Mouse (Mus musculus) stomach, embryonic 14.5 days (tissue): ENCODE data around the gene Timm8a2. TPM values are rescaled to one million over a fixed set of nuclear protein-coding genes. Genes with fewer than 3 reads are reported as not detected.

Source experiments
- ATAC-seq: fragments of 200-750 bp; cut with Nextera tagmentation; 2 replicates; pipeline ENCODE4 v1.8.0; 2017; ENCODE audit warnings: low read depth, moderate TSS enrichment; ENCODE audit not compliant: insufficient number of reproducible peaks, insufficient read depth, low FRiP score
- H3K27ac ChIP-seq: fragments of 300-500 bp; sonication (generic); 2 replicates; pipeline ENCODE4 v1.5.1; 2014; ENCODE audit warnings: mild to moderate bottlenecking, low read length, moderate library complexity, mixed read lengths
- H3K27me3 ChIP-seq: fragments of 300-500 bp; sonication (generic); 2 replicates; pipeline ENCODE4 v1.6.1; 2014; ENCODE audit warnings: low read length, control low read depth, mixed read lengths; ENCODE audit not compliant: control insufficient read depth, insufficient read depth
- H3K36me3 ChIP-seq: fragments of 300-500 bp; sonication (generic); 2 replicates; pipeline ENCODE4 v1.6.1; 2014; ENCODE audit warnings: mild to moderate bottlenecking, control low read depth, low read length, moderate library complexity, mixed read lengths; ENCODE audit not compliant: control insufficient read depth, insufficient read depth
- H3K4me1 ChIP-seq: fragments of 300-500 bp; sonication (generic); 2 replicates; pipeline ENCODE4 v1.6.1; 2014; ENCODE audit warnings: low read length, control low read depth, mixed read lengths; ENCODE audit not compliant: control insufficient read depth, insufficient read depth
- H3K4me2 ChIP-seq: fragments of 300-500 bp; sonication (generic); replicated peaks from 2 replicates; pipeline ENCODE4 v1.6.1; 2014; ENCODE audit warnings: low read depth, low read length, control low read depth
- H3K4me3 ChIP-seq: fragments of 300-500 bp; sonication (generic); 2 replicates; pipeline ENCODE4 v1.5.1; 2014; ENCODE audit warnings: low read depth, low read length, control low read depth
- H3K9ac ChIP-seq: fragments of 300-500 bp; sonication (generic); replicated peaks from 2 replicates; pipeline ENCODE4 v1.6.1; 2014; ENCODE audit warnings: low read depth, mild to moderate bottlenecking, control low read depth, low read length, moderate library complexity, mixed read lengths
- H3K9me3 ChIP-seq: fragments of 300-500 bp; sonication (generic); 2 replicates; pipeline ENCODE4 v1.6.1; 2016; ENCODE audit warnings: low read depth, low read length, control low read depth; ENCODE audit not compliant: control insufficient read depth
- WGBS: fragments of 180-500 bp; shearing (Covaris S2); extraction: QIAGEN DNeasy Blood & Tissue Kit; methylation state at CpG from one replicate; pipeline ENCODE4 v1.1.7; 2014; 5-methylcytosine and 5-hydroxymethylcytosine counted together
- polyA plus RNA-seq: library from polyadenylated mRNA; unstranded; fragments of >200 nt; fragmentation: Nextera tagmentation; extraction: Ambion mirVana; gene quantifications from 2 replicates; pipeline ENCODE4 v1.2.1, GENCODE M21; 2014

Gene Timm8a2
- polyA plus RNA-seq, 1 experiment from 2014 or later: not detected

- Histone ChIP-seq H3K9me3 (no peaks in the 10 kb centered on the region), H3K27me3 (no peaks in the 10 kb centered on the region), H3K9ac (no peak overlapping the region), H3K4me1 (no peaks in the 10 kb centered on the region), H3K27ac (no peak overlapping the region), H3K4me2 (no peak overlapping the region), H3K36me3 (peaks cover 3% of the 10 kb centered on the region; the same call in 1 of the 2 replicates), H3K4me3 (no peak overlapping the region)
- WGBS: 88% methylated on average over 2 of the region's 2 CpGs
- no peak for ATAC-seq
Measured at GRCm38 (mm10) chr14:122017958-122018357, 16.5 kb upstream of the Timm8a2 start.

GRCm38 (mm10) chr14:122019389-122019788, 15.1 kb upstream of the Timm8a2 start:
- H3K4me1 ChIP-seq: no peaks in the 10 kb centered on the region
- H3K4me2 ChIP-seq: no peak overlapping the region
- H3K9me3 ChIP-seq: no peaks in the 10 kb centered on the region
- no peak overlapping the region for H3K27ac ChIP-seq
- peaks cover 3% of the 10 kb centered on the region; the same call in 1 of the 2 replicates for H3K36me3 ChIP-seq
- 86% methylated on average over 2 of the region's 2 CpGs for WGBS
- ATAC-seq: no peak
- no peaks in the 10 kb centered on the region for H3K27me3 ChIP-seq
- no peak overlapping the region for H3K9ac ChIP-seq
- no peak overlapping the region for H3K4me3 ChIP-seq

DNA sequence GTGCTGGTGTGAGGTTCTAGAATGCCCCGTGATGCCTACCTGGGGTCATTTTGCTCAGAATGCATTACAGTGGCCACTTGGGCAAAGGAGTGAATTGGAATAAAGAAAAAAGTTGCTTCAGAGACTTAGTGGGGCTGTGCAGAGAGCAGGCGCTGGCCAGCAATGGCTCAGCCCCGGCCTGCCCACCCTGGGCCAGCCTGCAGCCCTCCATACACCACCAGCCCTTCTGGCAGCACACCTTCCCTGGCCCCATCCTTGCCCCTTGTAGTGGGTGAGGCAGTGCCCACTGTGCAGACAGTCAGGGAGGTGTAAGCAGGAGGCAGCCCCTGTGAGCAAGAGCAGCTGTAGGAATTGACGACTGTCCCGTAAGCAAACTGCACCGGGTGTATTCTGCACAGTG, 13.9 kb upstream of the Timm8a2 start:
- no peaks in the 10 kb centered on the region for H3K9me3 ChIP-seq
- ATAC-seq: no peak
- H3K27me3 ChIP-seq: no peaks in the 10 kb centered on the region
- H3K36me3 ChIP-seq: peaks cover 3% of the 10 kb centered on the region; the same call in 1 of the 2 replicates
- 90% methylated on average over 6 of the region's 6 CpGs for WGBS
- H3K4me3 ChIP-seq: no peak overlapping the region
- H3K4me1 ChIP-seq: no peaks in the 10 kb centered on the region
- no peak overlapping the region for H3K4me2 ChIP-seq
- no peak overlapping the region for H3K9ac ChIP-seq
- no peak overlapping the region for H3K27ac ChIP-seq

- 85% methylated on average over 1 of the region's 1 CpGs for WGBS
- Histone ChIP-seq H3K27ac (no peak overlapping the region), H3K4me1 (0 out of 2 replicates have a peak, but pooled peaks cover 3% of the 10 kb centered on the region), H3K36me3 (peaks cover 3% of the 10 kb centered on the region; the same call in 1 of the 2 replicates), H3K9me3 (no peaks in the 10 kb centered on the region), H3K4me3 (no peak overlapping the region), H3K27me3 (no peaks in the 10 kb centered on the region), H3K9ac (no peak overlapping the region), H3K4me2 (no peak overlapping the region)
- ATAC-seq: no peak
Measured at GRCm38 (mm10) chr14:122023054-122023453, 11.4 kb upstream of the Timm8a2 start.

DNA sequence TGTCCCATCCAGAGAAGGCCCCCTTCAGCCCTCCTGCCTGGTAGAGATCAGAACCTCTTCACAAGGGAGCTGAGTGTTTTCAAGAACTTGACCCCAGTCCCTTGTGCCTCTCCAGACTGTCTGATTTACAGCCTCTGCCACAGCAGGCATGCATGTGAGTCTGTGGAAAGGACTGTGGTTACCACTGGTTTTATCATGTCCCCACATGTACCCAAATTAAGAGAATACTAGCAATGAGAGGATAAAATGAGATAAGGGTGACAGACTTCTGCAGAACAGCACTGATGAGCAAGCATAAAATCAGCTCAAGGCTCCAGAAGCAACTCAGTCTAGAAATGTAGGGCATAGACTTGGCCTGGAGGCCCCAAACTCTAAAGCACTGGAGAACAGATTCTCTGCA, 10.5 kb upstream of the Timm8a2 start:
- Histone ChIP-seq H3K4me2 (no peak overlapping the region), H3K9ac (no peak overlapping the region), H3K27me3 (no peaks in the 10 kb centered on the region), H3K27ac (no peak overlapping the region), H3K4me1 (0 out of 2 replicates have a peak, but pooled peaks cover 3% of the 10 kb centered on the region), H3K36me3 (peaks cover 3% of the 10 kb centered on the region; the same call in 1 of the 2 replicates), H3K9me3 (no peaks in the 10 kb centered on the region), H3K4me3 (no peak overlapping the region)
- ATAC-seq: no peak

DNA sequence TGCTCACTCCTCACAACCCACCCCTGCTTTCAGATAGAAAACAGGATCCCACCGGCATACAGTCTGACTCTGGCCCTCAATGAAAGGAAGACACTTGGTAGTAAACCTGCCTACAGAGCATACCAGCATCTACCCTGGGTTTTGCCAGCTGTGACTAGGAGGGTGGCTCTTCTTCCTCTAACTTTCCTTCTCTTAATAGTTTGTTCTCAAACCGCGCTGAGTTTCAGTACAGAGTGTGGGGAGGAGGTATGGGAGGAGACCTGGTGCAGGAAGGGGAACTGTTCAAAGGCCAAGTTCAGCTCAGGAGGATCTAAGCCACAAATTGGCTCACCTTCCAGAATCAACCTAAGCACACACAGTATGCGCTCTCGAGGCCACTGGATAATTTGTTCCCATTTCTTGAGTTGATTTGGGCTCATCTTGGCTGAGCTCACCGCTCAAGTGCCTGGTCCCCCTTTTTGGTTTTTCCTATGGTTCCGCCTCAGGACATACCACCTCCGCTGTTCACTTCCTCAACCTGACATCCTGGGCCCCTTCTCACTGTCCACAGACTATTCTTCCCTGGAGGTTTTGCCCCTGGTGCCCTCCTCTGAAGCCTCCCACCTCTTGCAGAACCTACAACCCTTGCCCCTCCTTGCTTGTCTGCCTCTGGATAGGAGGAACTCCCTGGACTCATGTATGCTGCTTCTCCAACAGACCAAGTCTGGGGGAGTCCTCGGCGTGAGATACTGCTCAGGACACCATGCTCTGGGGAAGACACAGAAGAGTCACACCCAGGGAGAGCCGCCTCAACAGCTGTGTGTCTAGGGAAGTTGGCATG, 5.3 kb upstream of the Timm8a2 start:
- Histone ChIP-seq H3K4me2 (no peak overlapping the region), H3K9me3 (no peaks in the 10 kb centered on the region), H3K9ac (no peak overlapping the region), H3K27me3 (no peaks in the 10 kb centered on the region), H3K4me1 (0 out of 2 replicates have a peak, but pooled peaks cover 3% of the 10 kb centered on the region), H3K36me3 (no peaks in the 10 kb centered on the region), H3K27ac (no peak overlapping the region), H3K4me3 (no peak overlapping the region)
- no peak for ATAC-seq
- WGBS: 80% methylated on average over 11 of the region's 11 CpGs

DNA sequence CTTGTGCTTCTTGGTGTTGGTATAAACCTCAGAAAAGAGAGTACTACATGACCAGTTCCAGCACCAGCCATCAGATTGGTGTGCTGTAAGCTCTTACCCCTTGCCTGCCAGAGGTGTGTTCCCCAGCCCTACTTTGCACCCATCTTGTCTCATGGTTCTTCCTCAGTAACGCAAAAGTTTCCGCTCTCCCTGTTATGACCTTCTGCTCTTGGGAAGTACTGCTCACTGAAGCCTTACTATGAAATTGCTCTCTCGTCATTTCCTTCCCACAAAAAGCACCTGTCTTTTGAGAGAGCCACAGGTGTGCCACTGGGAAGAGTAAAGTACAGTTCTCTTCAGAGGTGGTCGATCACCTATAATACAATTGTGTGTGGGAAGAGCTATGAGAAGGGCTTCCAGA, 4.6 kb upstream of the Timm8a2 start:
- no peak for ATAC-seq
- no peak overlapping the region for H3K4me3 ChIP-seq
- H3K9me3 ChIP-seq: no peaks in the 10 kb centered on the region
- H3K4me1 ChIP-seq: 0 out of 2 replicates have a peak, but pooled peaks cover 3% of the 10 kb centered on the region
- H3K27me3 ChIP-seq: no peaks in the 10 kb centered on the region
- WGBS: 88% methylated on average over 4 of the region's 4 CpGs
- no peaks in the 10 kb centered on the region for H3K36me3 ChIP-seq
- H3K9ac ChIP-seq: no peak overlapping the region
- H3K4me2 ChIP-seq: no peak overlapping the region
- no peak overlapping the region for H3K27ac ChIP-seq

GRCm38 (mm10) chr14:122032045-122032444, 2.4 kb upstream of the Timm8a2 start:
- Histone ChIP-seq H3K4me1 (0 out of 2 replicates have a peak, but pooled peaks cover 3% of the 10 kb centered on the region), H3K27me3 (no peaks in the 10 kb centered on the region), H3K27ac (no peak overlapping the region), H3K4me2 (no peak overlapping the region), H3K9me3 (peaks cover 4% of the 10 kb centered on the region; the same call in 1 of the 2 replicates), H3K36me3 (no peaks in the 10 kb centered on the region), H3K9ac (no peak overlapping the region), H3K4me3 (no peak overlapping the region)
- no peak for ATAC-seq
- 68% methylated on average over 2 of the region's 2 CpGs for WGBS
